Mouse (Mus musculus) heart, embryonic 11.5 days (tissue): ENCODE measurements around the gene Esrrb. TPM values are rescaled to one million over a fixed set of nuclear protein-coding genes. Genes with fewer than 3 reads are reported as not detected.

ENCODE experiments used
- ATAC-seq: fragments of 200-750 bp; cut with Nextera tagmentation; replicated peaks from 2 replicates; pipeline ENCODE4 v1.8.0; 2017; ENCODE audit warnings: moderate library complexity; ENCODE audit not compliant: insufficient number of reproducible peaks, low FRiP score, low TSS enrichment
- H3K27ac ChIP-seq: fragments of 300-500 bp; sonication (generic); 2 replicates; pipeline ENCODE4 v1.5.1; 2014; ENCODE audit warnings: mild to moderate bottlenecking, low read depth, low read length
- H3K27me3 ChIP-seq: fragments of 300-500 bp; sonication (generic); 2 replicates; pipeline ENCODE4 v1.6.1; 2014; ENCODE audit warnings: mild to moderate bottlenecking, low read length, mixed read lengths; ENCODE audit not compliant: control insufficient read depth, insufficient read depth
- H3K36me3 ChIP-seq: fragments of 300-500 bp; sonication (generic); 2 replicates; pipeline ENCODE4 v1.6.1; 2014; ENCODE audit warnings: mild to moderate bottlenecking, low read length, moderate library complexity, mixed read lengths; ENCODE audit not compliant: control insufficient read depth, insufficient read depth
- H3K4me1 ChIP-seq: fragments of 300-500 bp; sonication (generic); 2 replicates; pipeline ENCODE4 v1.6.1; 2014; ENCODE audit warnings: low read length; ENCODE audit not compliant: control insufficient read depth, insufficient read depth
- H3K4me2 ChIP-seq: fragments of 300-500 bp; sonication (generic); 2 replicates; pipeline ENCODE4 v1.6.1; 2014; ENCODE audit warnings: mild to moderate bottlenecking, moderate library complexity
- H3K4me3 ChIP-seq: fragments of 300-500 bp; sonication (generic); 2 replicates; pipeline ENCODE4 v1.5.1; 2014; ENCODE audit warnings: low read depth, low read length
- H3K9ac ChIP-seq: fragments of 300-500 bp; sonication (generic); 2 replicates; pipeline ENCODE4 v1.6.1; 2014; ENCODE audit warnings: mild to moderate bottlenecking, low read depth, low read length, moderate library complexity
- H3K9me3 ChIP-seq: fragments of 300-500 bp; sonication (generic); replicated peaks from 2 replicates; pipeline ENCODE4 v1.6.1; 2016; ENCODE audit warnings: low read length; ENCODE audit not compliant: control insufficient read depth
- whole genome bisulfite sequencing: fragments of 180-500 bp; shearing (Covaris S2); extraction: QIAGEN DNeasy Blood & Tissue Kit; methylation state at CpG from one replicate; pipeline ENCODE4 v1.1.7; 2014; ENCODE audit not compliant: insufficient replicate concordance; 5-methylcytosine and 5-hydroxymethylcytosine counted together
- polyA plus RNA-seq: library from polyadenylated mRNA; unstranded; fragments of >200 nt; fragmentation: Nextera tagmentation; extraction: Ambion mirVana; gene quantifications from 2 replicates; pipeline ENCODE4 v1.2.1, GENCODE M21; 2014

Esrrb gene
- polyA plus RNA-seq, 1 experiment from 2014 or later = 1.6 TPM

DNA sequence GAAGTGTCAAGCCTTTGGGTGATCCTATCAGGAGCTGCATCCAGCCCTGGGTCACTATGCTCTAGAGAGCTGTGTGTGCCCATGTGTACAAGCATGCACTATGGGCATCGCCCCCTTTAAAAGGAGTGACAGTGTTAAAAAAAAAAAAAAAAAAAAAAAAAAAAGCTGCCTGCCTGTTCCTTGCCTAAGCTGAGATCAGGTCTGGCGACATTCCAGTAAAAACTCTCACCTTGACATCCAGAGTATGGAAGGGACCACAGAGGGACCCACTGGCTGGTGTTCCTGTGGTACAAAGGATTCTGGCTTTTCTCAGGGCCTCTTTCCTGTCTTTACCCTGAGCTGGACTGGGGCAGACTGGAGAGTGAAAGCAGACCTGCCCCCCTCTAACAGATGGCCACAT, 66.7 kb downstream of the Esrrb start:
- 0 out of 2 replicates have a peak, but pooled peaks have one; percentile 35 for ATAC-seq
- Histone ChIP-seq H3K4me2 (no peak overlapping the region), H3K9ac (no peak overlapping the region), H3K36me3 (no peaks in the 10 kb centered on the region), H3K4me1 (no peaks in the 10 kb centered on the region), H3K9me3 (no peaks in the 10 kb centered on the region), H3K4me3 (no peak overlapping the region), H3K27me3 (peaks cover 25% of the 10 kb centered on the region), H3K27ac (no peak overlapping the region)
- 58% methylated on average over 2 of the region's 2 CpGs for WGBS

DNA sequence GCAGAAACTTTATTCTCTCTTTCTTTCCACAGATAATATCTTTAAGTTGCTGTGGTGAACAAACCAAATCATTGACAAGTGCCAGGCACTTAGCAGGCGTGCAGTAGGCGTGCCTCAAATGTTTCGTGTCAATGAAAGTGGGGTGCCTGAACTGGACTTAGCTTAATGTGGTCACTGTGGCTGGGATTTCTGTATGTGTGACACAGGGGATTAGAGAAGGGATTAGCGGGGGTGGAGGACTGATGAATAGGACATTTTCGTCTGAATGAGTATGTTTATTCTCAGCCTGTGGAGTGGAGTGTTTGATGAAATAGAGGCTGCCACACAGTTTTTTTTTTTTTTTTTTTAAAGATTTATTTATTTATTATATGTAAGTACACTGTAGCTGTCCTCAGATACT, 70.8 kb downstream of the Esrrb start:
- Histone ChIP-seq H3K27ac (no peak overlapping the region), H3K36me3 (no peaks in the 10 kb centered on the region), H3K9ac (no peak overlapping the region), H3K4me2 (no peak overlapping the region), H3K4me1 (no peaks in the 10 kb centered on the region), H3K27me3 (no peaks in the 10 kb centered on the region), H3K4me3 (no peak overlapping the region), H3K9me3 (no peaks in the 10 kb centered on the region)
- no peak for ATAC-seq
- 75% methylated on average over 5 of the region's 5 CpGs for WGBS

DNA sequence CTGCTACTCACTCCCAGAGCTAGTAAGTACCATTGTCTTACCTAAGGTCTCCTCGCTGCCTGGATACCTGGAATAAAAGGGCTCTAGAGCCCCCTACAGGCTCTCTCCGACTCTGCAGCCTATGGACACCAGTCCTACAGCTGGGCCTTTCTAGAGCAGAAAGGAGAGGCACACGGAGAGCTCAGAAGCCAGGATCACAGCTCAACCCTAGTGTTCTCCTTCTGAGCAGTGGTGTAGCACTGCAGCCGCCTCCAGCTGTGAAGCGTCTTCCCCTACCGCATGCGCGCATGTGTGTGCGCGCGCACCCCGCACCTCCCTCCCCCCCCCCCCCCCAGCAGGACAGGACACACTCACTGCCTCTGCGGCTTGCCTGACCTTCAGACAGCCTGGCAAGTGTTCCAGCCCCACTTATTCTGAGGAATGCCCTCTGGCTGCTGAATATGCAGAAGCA, 72.5 kb downstream of the Esrrb start:
- WGBS = 3% methylated on average over 12 of the region's 13 CpGs
- H3K27ac ChIP-seq = no peak overlapping the region
- H3K4me2 ChIP-seq = peak overlapping the region; percentile 54
- H3K36me3 ChIP-seq = no peaks in the 10 kb centered on the region
- H3K9ac ChIP-seq = 0 out of 2 replicates have a peak overlapping the region, but pooled peaks have one; percentile 50
- H3K27me3 ChIP-seq = no peaks in the 10 kb centered on the region
- H3K9me3 ChIP-seq = no peaks in the 10 kb centered on the region
- H3K4me1 ChIP-seq = no peaks in the 10 kb centered on the region
- peak overlapping the region; percentile 16; the same call in 1 of the 2 replicates for H3K4me3 ChIP-seq
- ATAC-seq = no peak

DNA sequence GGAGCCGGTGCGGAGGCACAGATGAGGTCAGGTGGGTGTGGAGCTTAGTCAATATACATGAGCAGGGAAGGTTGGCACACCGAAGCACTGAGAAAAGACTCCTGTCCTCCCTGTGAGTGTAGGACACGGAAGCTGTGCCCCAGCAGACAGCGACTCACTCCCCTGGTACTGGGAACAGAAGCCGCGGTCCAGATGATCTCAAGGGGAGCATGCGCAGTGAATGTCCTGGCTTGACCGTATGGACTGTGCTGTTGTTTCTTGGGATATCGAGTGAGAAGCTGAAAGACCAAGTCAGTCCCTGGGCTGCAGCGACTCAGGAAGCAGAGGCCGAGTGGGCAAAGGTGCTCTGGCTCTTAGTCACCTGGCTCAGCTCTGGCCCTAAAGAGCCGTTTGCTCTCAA, 74.7 kb downstream of the Esrrb start:
- ATAC-seq = no peak
- H3K9ac ChIP-seq = no peak overlapping the region
- WGBS = 85% methylated on average over 13 of the region's 13 CpGs
- no peaks in the 10 kb centered on the region for H3K27me3 ChIP-seq
- no peak overlapping the region for H3K4me3 ChIP-seq
- H3K27ac ChIP-seq = no peak overlapping the region
- H3K4me1 ChIP-seq = no peaks in the 10 kb centered on the region
- H3K36me3 ChIP-seq = no peaks in the 10 kb centered on the region
- H3K4me2 ChIP-seq = no peak overlapping the region
- no peaks in the 10 kb centered on the region for H3K9me3 ChIP-seq

DNA sequence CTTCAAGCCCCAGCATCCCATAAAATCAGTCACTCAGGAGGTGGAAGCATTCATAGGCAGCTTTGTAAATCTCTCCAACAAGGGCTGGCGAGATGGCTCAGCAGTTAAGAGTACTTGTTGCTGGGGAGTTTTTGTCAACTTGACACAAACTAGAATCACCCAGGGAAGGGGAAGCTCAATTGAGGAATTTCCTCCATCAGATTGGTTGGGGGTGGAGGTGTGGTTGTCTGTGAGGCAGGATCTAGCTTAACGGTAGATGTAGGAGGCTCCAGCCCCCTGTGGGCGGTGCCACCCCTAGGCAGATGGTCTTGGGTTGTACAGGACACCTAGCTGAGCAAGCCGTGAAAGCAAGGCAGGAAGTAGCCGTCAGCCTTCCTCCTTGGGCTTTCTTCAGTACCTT, 89.9 kb downstream of the Esrrb start:
- no peaks in the 10 kb centered on the region for H3K4me1 ChIP-seq
- ATAC-seq = no peak
- H3K4me2 ChIP-seq = no peak overlapping the region
- no peak overlapping the region for H3K4me3 ChIP-seq
- H3K9ac ChIP-seq = no peak overlapping the region
- no peaks in the 10 kb centered on the region for H3K36me3 ChIP-seq
- H3K27ac ChIP-seq = no peak overlapping the region
- 74% methylated on average over 5 of the region's 5 CpGs for WGBS
- H3K27me3 ChIP-seq = no peaks in the 10 kb centered on the region
- no peaks in the 10 kb centered on the region for H3K9me3 ChIP-seq

DNA sequence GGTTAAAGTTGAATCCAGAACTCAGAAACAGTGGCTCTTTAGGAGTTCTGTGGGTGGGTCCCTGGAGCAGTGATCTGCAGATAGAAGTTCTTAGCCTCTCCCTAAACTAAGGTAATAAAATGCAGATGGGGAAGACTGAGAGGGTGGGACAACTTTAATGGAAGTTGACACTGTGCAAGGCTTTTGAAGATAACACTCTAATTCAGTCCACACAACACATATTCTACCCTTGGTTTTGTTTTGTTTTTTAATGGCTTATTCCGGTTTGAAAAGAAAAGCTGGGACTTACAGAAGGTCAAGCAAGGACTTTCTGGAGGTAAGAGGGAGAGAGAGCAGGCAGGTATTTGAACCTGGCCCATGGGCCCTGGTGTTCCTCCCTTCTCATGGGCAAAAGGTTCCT, 94.1 kb downstream of the Esrrb start:
- no peaks in the 10 kb centered on the region for H3K9me3 ChIP-seq
- H3K9ac ChIP-seq = no peak overlapping the region
- ATAC-seq = no peak
- H3K27ac ChIP-seq = no peak overlapping the region
- 48% methylated on average over 1 of the region's 1 CpGs for WGBS
- no peak overlapping the region for H3K4me3 ChIP-seq
- no peaks in the 10 kb centered on the region for H3K27me3 ChIP-seq
- no peaks in the 10 kb centered on the region for H3K4me1 ChIP-seq
- H3K36me3 ChIP-seq = no peaks in the 10 kb centered on the region
- H3K4me2 ChIP-seq = no peak overlapping the region

DNA sequence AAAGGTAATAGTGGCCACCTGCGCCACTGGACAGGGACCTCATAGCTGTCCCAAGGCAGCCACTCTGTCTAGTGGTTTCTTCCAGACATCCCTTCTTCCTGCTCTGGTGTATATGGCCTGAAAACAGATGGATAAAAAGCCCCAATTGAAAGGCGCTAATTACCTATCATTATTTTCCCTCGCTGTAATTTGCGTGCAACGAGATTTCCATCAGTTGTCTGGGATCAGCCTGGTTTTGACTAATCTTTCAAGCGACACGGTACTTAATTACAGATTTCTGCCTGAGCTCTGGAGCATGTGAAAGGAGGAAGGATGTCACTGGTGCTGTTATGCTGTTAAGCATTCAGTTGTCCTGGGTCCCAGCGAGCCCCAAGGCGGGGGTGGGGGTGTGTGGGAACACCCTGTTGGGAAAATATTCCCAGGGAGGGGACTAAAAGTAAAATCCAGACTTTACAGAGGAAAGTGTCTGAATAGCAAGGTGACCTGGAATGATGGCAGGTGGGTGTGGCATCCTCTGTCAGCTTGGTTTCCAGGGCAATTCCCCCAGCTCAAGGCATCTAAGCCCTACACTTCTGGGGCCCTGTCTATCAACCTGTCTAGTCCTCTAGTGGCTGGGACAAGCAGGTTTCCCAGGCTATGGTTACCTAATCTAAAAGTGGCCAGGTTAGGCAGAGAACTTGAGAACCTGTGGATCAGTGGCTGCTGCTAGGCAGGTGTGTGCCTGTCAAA, 102.0 kb downstream of the Esrrb start:
- no peak overlapping the region for H3K4me2 ChIP-seq
- H3K4me3 ChIP-seq = no peak overlapping the region
- H3K9me3 ChIP-seq = no peaks in the 10 kb centered on the region
- WGBS = 80% methylated on average over 9 of the region's 9 CpGs
- no peaks in the 10 kb centered on the region for H3K27me3 ChIP-seq
- H3K36me3 ChIP-seq = no peaks in the 10 kb centered on the region
- H3K27ac ChIP-seq = no peak overlapping the region
- 0 out of 2 replicates have a peak, but pooled peaks cover 2% of the 10 kb centered on the region for H3K4me1 ChIP-seq
- no peak overlapping the region for H3K9ac ChIP-seq
- no peak for ATAC-seq

DNA sequence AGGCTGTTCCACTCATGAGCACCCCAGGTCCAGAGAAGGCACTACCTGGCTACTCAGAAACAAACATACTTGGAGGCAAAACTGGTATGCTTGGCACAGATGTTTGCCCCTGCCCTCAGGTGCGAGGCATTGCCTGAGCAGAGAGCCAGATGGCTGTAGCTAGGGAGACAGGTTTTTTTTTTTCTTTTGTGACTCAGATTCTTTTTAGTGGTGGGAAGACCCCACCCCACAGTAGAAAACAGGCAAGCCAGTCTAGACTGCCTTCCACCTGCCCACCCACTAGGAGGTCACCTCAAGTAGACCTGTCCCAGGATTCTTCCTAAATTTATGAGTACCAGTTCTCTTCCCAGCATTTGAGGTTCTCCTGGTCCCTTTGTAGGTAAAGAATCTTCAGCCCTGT, 103.5 kb downstream of the Esrrb start:
- Histone ChIP-seq H3K4me1 (0 out of 2 replicates have a peak, but pooled peaks cover 2% of the 10 kb centered on the region), H3K4me3 (no peak overlapping the region), H3K36me3 (no peaks in the 10 kb centered on the region), H3K9ac (no peak overlapping the region), H3K4me2 (no peak overlapping the region), H3K27me3 (no peaks in the 10 kb centered on the region), H3K27ac (no peak overlapping the region), H3K9me3 (no peaks in the 10 kb centered on the region)
- WGBS = 80% methylated on average over 1 of the region's 1 CpGs
- ATAC-seq = no peak

DNA sequence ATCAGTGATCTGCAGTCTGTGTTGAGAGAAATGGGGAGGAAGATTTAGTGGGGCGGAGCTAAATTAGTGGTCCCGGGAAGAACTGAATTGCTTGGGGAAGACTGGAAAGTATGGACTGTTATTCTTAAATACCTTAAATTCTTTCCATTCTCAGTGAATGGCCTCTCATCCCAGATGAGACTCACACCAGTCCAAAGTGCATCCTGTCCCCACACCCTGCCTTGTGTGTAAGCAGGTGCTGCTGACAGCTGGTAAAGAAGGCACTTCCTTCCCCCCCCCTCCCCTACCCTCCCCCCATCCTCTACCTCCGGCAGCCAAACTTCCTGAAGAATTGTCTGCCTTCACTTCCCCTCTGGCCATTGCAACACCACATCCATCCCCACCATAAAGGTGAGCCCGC, 105.3 kb downstream of the Esrrb start:
- ATAC-seq = no peak
- Histone ChIP-seq H3K9me3 (no peaks in the 10 kb centered on the region), H3K4me2 (no peak overlapping the region), H3K27ac (no peak overlapping the region), H3K4me1 (0 out of 2 replicates have a peak, but pooled peaks cover 2% of the 10 kb centered on the region), H3K36me3 (no peaks in the 10 kb centered on the region), H3K4me3 (no peak overlapping the region), H3K27me3 (no peaks in the 10 kb centered on the region; the same call in 1 of the 2 replicates), H3K9ac (no peak overlapping the region)
- WGBS = 40% methylated on average over 4 of the region's 4 CpGs
